In the genomic region with DNA sequence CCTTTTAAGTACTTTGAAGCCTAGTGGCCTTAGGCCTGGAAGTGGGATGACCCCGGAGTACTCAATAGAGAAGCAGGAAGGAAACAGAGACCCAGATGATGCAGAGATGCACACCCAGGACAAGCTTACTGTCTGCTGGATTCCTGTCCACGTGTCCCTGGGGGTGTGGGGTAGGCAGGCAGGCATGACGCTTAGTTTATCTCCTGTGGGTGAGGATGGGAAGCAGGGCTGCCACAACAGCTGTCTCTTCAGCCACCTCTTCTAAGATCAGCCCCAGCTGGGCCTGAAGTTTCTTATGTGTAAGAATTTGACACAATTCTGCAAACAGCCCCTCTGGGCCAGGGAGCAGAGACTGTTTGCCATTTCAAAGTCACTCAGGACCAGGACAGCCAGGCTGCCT, we compare ENCODE assay signal across 24 mouse cellular contexts. TPM values are rescaled to one million over a fixed set of nuclear protein-coding genes. Genes with fewer than 3 reads are reported as not detected.
DNase-seq lines count a peak whose midpoint lies in the region; ATAC-seq and TF ChIP-seq lines count a peak whose summit lies in the region.
"Had no signal": no experiment of that assay in that cellular context is flagged by ENCODE, and none has a peak within 500 bp of the region (broad histone marks: within the 10 kb centered on the region; RNA-seq: fewer than 3 reads in every experiment).

No protein-coding gene starts in this region.

- H3K79me2 ChIP-seq in myocyte (ENCODE audit: control insufficient read depth, insufficient read depth) = no peaks in the 10 kb centered on the region

- no peak for ATAC-seq in embryonic facial prominence, embryonic 13.5 days (ENCODE audit: insufficient number of reproducible peaks, insufficient read depth, low FRiP score, low TSS enrichment, low read depth)
- no peak for ATAC-seq in limb, embryonic 12.5 days (ENCODE audit: insufficient number of reproducible peaks, insufficient read depth, low FRiP score, low TSS enrichment, low read depth)
- ATAC-seq in midbrain, embryonic 11.5 days (ENCODE audit: low FRiP score) = no peak
- no peak for ATAC-seq in midbrain, embryonic 15.5 days (replicated peaks)
- ATAC-seq: forebrain, embryonic 15.5 days; hindbrain, postnatal 0 days; intestine, embryonic 16.5 days had no signal

- H3K9me3 ChIP-seq in embryonic facial prominence, embryonic 13.5 days = no peaks in the 10 kb centered on the region
- no peaks in the 10 kb centered on the region for H3K9me3 ChIP-seq in embryonic facial prominence, embryonic 10.5 days
- H3K9me3 ChIP-seq in limb, embryonic 12.5 days = no peaks in the 10 kb centered on the region
- H3K9me3 ChIP-seq in limb, embryonic 10.5 days (replicated peaks) = no peaks in the 10 kb centered on the region
- H3K9me3 ChIP-seq in midbrain, embryonic 11.5 days (ENCODE audit: control insufficient read depth, low read length) = no peaks in the 10 kb centered on the region
- no peaks in the 10 kb centered on the region for H3K9me3 ChIP-seq in midbrain, embryonic 15.5 days
- H3K9me3 ChIP-seq: forebrain, embryonic 15.5 days; heart, embryonic 13.5 days; limb, embryonic 13.5 days; neural tube, embryonic 15.5 days had no signal

- H3K9ac ChIP-seq in embryonic facial prominence, embryonic 13.5 days = no peak overlapping the region
- no peak overlapping the region for H3K9ac ChIP-seq in limb, embryonic 12.5 days (replicated peaks)
- H3K9ac ChIP-seq in midbrain, embryonic 11.5 days (ENCODE audit: low read length) = no peak overlapping the region
- no peak overlapping the region for H3K9ac ChIP-seq in midbrain, embryonic 15.5 days
- H3K9ac ChIP-seq: forebrain, embryonic 15.5 days; heart, embryonic 13.5 days; limb, embryonic 13.5 days; liver, embryonic 14.5 days; neural tube, embryonic 15.5 days had no signal

- H3K4me3 ChIP-seq in embryonic facial prominence, embryonic 13.5 days = no peak overlapping the region
- H3K4me3 ChIP-seq in embryonic facial prominence, embryonic 10.5 days = no peak overlapping the region
- no peak overlapping the region for H3K4me3 ChIP-seq in limb, embryonic 12.5 days (replicated peaks)
- H3K4me3 ChIP-seq in limb, embryonic 10.5 days = no peak overlapping the region
- H3K4me3 ChIP-seq in midbrain, embryonic 11.5 days (ENCODE audit: low read depth, low read length) = no peak overlapping the region
- H3K4me3 ChIP-seq in midbrain, embryonic 15.5 days = no peak overlapping the region
- H3K4me3 ChIP-seq in myocyte = no peak overlapping the region
- H3K4me3 ChIP-seq: forebrain, embryonic 15.5 days; heart, adult 2 months; heart, embryonic 13.5 days; limb, embryonic 13.5 days; neural tube, embryonic 15.5 days had no signal

- peaks cover 42% of the 10 kb centered on the region for H3K4me1 ChIP-seq in embryonic facial prominence, embryonic 13.5 days
- peaks cover 19% of the 10 kb centered on the region for H3K4me1 ChIP-seq in embryonic facial prominence, embryonic 10.5 days
- peaks cover 31% of the 10 kb centered on the region for H3K4me1 ChIP-seq in limb, embryonic 12.5 days (replicated peaks)
- H3K4me1 ChIP-seq in limb, embryonic 10.5 days = peaks cover 12% of the 10 kb centered on the region
- no peaks in the 10 kb centered on the region for H3K4me1 ChIP-seq in midbrain, embryonic 11.5 days (ENCODE audit: control insufficient read depth, insufficient read depth, low read length)
- no peaks in the 10 kb centered on the region for H3K4me1 ChIP-seq in midbrain, embryonic 15.5 days
- H3K4me1 ChIP-seq: forebrain, embryonic 15.5 days had no signal

- H3K27me3 ChIP-seq in embryonic facial prominence, embryonic 13.5 days = no peaks in the 10 kb centered on the region
- no peaks in the 10 kb centered on the region for H3K27me3 ChIP-seq in embryonic facial prominence, embryonic 10.5 days (replicated peaks; ENCODE audit: low read depth, poor library complexity, severe bottlenecking)
- H3K27me3 ChIP-seq in limb, embryonic 12.5 days = no peaks in the 10 kb centered on the region
- H3K27me3 ChIP-seq in limb, embryonic 10.5 days (ENCODE audit: low read depth, poor library complexity, severe bottlenecking) = no peaks in the 10 kb centered on the region
- H3K27me3 ChIP-seq in midbrain, embryonic 11.5 days (ENCODE audit: control insufficient read depth, insufficient read depth, low read length) = no peaks in the 10 kb centered on the region
- no peaks in the 10 kb centered on the region for H3K27me3 ChIP-seq in midbrain, embryonic 15.5 days (replicated peaks)
- H3K27me3 ChIP-seq in myocyte (ENCODE audit: control insufficient read depth, insufficient read depth, insufficient read length) = no peaks in the 10 kb centered on the region
- H3K27me3 ChIP-seq: forebrain, embryonic 15.5 days; heart, embryonic 13.5 days; limb, embryonic 13.5 days; neural tube, embryonic 15.5 days had no signal

- no peak overlapping the region for H3ac ChIP-seq in myocyte (ENCODE audit: control insufficient read depth, insufficient read length)

- peak overlapping the region; percentile 23 for H3K27ac ChIP-seq in embryonic facial prominence, embryonic 13.5 days
- H3K27ac ChIP-seq in embryonic facial prominence, embryonic 10.5 days (replicated peaks) = no peak overlapping the region
- 0 out of 2 replicates have a peak overlapping the region, but pooled peaks have one; percentile 5 for H3K27ac ChIP-seq in limb, embryonic 12.5 days
- no peak overlapping the region for H3K27ac ChIP-seq in limb, embryonic 10.5 days
- no peak overlapping the region for H3K27ac ChIP-seq in midbrain, embryonic 11.5 days (ENCODE audit: low read depth, low read length)
- H3K27ac ChIP-seq in midbrain, embryonic 15.5 days = no peak overlapping the region
- H3K27ac ChIP-seq: forebrain, embryonic 15.5 days; heart, adult 2 months; heart, embryonic 13.5 days; hindbrain, postnatal 0 days; kidney, postnatal 0 days; limb, embryonic 13.5 days; liver, embryonic 14.5 days; neural tube, embryonic 15.5 days had no signal

- WGBS in embryonic facial prominence, embryonic 13.5 days = 64% methylated on average over 3 of the region's 3 CpGs
- WGBS in embryonic facial prominence, embryonic 10.5 days = 73% methylated on average over 3 of the region's 3 CpGs
- 77% methylated on average over 3 of the region's 3 CpGs for WGBS in limb, embryonic 12.5 days
- 69% methylated on average over 3 of the region's 3 CpGs for WGBS in limb, embryonic 10.5 days
- 56% methylated on average over 3 of the region's 3 CpGs for WGBS in midbrain, embryonic 11.5 days
- WGBS in midbrain, embryonic 15.5 days = 73% methylated on average over 3 of the region's 3 CpGs

- peaks cover 21% of the 10 kb centered on the region for H3K36me3 ChIP-seq in embryonic facial prominence, embryonic 13.5 days
- H3K36me3 ChIP-seq in embryonic facial prominence, embryonic 10.5 days (replicated peaks) = peaks cover 61% of the 10 kb centered on the region
- peaks cover 37% of the 10 kb centered on the region for H3K36me3 ChIP-seq in limb, embryonic 12.5 days
- H3K36me3 ChIP-seq in limb, embryonic 10.5 days = peaks cover 57% of the 10 kb centered on the region
- peaks cover 2% of the 10 kb centered on the region; the same call in 1 of the 2 replicates for H3K36me3 ChIP-seq in midbrain, embryonic 11.5 days (ENCODE audit: control insufficient read depth, insufficient read depth, low read length)
- 0 out of 2 replicates have a peak, but pooled peaks cover 7% of the 10 kb centered on the region for H3K36me3 ChIP-seq in midbrain, embryonic 15.5 days (replicated peaks)
- H3K36me3 ChIP-seq in myocyte (ENCODE audit: control insufficient read depth, insufficient read depth) = peaks cover 11% of the 10 kb centered on the region

- H3K4me2 ChIP-seq in embryonic facial prominence, embryonic 13.5 days = no peak overlapping the region
- H3K4me2 ChIP-seq in limb, embryonic 12.5 days = no peak overlapping the region
- no peak overlapping the region for H3K4me2 ChIP-seq in midbrain, embryonic 11.5 days
- H3K4me2 ChIP-seq in midbrain, embryonic 15.5 days = no peak overlapping the region
- H3K4me2 ChIP-seq in myocyte (ENCODE audit: low read depth) = no peak overlapping the region
- H3K4me2 ChIP-seq: forebrain, embryonic 15.5 days; heart, embryonic 13.5 days; limb, embryonic 13.5 days; neural tube, embryonic 15.5 days had no signal

- DNase-seq in embryonic facial prominence, embryonic 10.5 days (ENCODE audit: low spot score) = no peak
- DNase-seq in limb, embryonic 10.5 days (ENCODE audit: low spot score) = no peak
- DNase-seq in midbrain, embryonic 11.5 days (ENCODE audit: low spot score, missing footprints) = peak; percentile 33
- DNase-seq in testis, postnatal 14 days (ENCODE audit: low spot score) = no peak
- DNase-seq: adrenal gland, postnatal 14 days; cerebellum, adult 11 months; cerebellum, postnatal 10 days; gastrocnemius, postnatal 36 days; heart, adult 2 months; heart, postnatal 14 days; right cerebral cortex, postnatal 14 days; spleen, adult 18-20 months had no signal

- TF ChIP-seq POLR2A in myocyte (IDR thresholded peaks at IDR 0.05; ENCODE audit: insufficient read length, low read depth) = no peak

TF ChIP-seq in myocyte, 11 proteins besides CTCF, POLR2A, EP300 and RAD21:
- TF ChIP-seq MYOD1 (IDR thresholded peaks at IDR 0.05; ENCODE audit: control insufficient read depth in 1 of 3, insufficient read length in 2 of 3, low read depth in 2 of 3) (peak in 2 of 3 experiments; percentile 61 to 88), MYOG (IDR thresholded peaks at IDR 0.05; ENCODE audit: control insufficient read depth in 1 of 3, insufficient read depth in 1 of 3, insufficient read length in 2 of 3, low read depth in 2 of 3) (peak; percentile 36 to 89 (median 53)), USF1 (IDR thresholded peaks at IDR 0.05; ENCODE audit: low read depth) (peak; percentile 30), E2F4 (IDR thresholded peaks at IDR 0.05; ENCODE audit: insufficient read depth) (no peak), TCF3 (IDR thresholded peaks at IDR 0.05; ENCODE audit: insufficient read length, low read depth) (peak; percentile 35)
TF ChIP-seq in myocyte: peak in this region for 4.

RNA-seq across cellular contexts. Expression of a gene that starts 42.3 kb away (rescaled TPM):
- polyA plus RNA-seq in embryonic facial prominence, embryonic 13.5 days (2015; fragmentation: Nextera tagmentation; extraction: Ambion mirVana) = 11.0 and 12.6 TPM in 2 replicates
- 6.6 and 7.2 TPM in 2 replicates for polyA plus RNA-seq in embryonic facial prominence, embryonic 10.5 days (2016; fragmentation: Nextera tagmentation; extraction: Ambion mirVana)
- polyA plus RNA-seq in limb, embryonic 12.5 days (2016; fragmentation: Nextera tagmentation; extraction: Ambion mirVana) = 11.8 and 19.2 TPM in 2 replicates
- polyA plus RNA-seq in limb, embryonic 10.5 days (2016; fragmentation: Nextera tagmentation; extraction: Ambion mirVana) = 7.8 and 8.8 TPM in 2 replicates
- polyA plus RNA-seq in midbrain, embryonic 11.5 days (2014; fragmentation: Nextera tagmentation; extraction: Ambion mirVana) = 7.4 and 9.6 TPM in 2 replicates
- 45.7 and 50.0 TPM in 2 replicates for polyA plus RNA-seq in midbrain, embryonic 15.5 days (2015; fragmentation: Nextera tagmentation; extraction: Ambion mirVana)
- 108 TPM for polyA plus RNA-seq in myocyte (2012; fragmentation: generic; extraction: Trizol)

Comparison
In these comparisons a context has a peak if more than half of its experiments do, and no peak if none do; other contexts are left out.
1. H3K27ac ChIP-seq: peak in embryonic facial prominence, embryonic 13.5 days (single experiment) and limb, embryonic 12.5 days (single experiment); none in embryonic facial prominence, embryonic 10.5 days (single experiment), limb, embryonic 10.5 days (single experiment), midbrain, embryonic 11.5 days (single experiment) and midbrain, embryonic 15.5 days (single experiment).